Mouse (Mus musculus): ENCODE measurements at regions not wholly inside any gene's neighbourhood (a gene's known extent, or its start where the extent isn't known, plus 50 kb on each side); places are given as distances from the start of the nearest gene placed in this dataset.

- in situ Hi-C loops (cut with MseI, MboI), result no loop called here
Measured at GRCm38 (mm10) chr11:22640371-22640990, 128.6 kb downstream of the Tmem17 start.

GRCm38 (mm10) chr11:22641450-22641849 lies 129.6 kb downstream of the Tmem17 start:
- in situ Hi-C loops (cut with MseI, MboI), result no loop called here

DNA sequence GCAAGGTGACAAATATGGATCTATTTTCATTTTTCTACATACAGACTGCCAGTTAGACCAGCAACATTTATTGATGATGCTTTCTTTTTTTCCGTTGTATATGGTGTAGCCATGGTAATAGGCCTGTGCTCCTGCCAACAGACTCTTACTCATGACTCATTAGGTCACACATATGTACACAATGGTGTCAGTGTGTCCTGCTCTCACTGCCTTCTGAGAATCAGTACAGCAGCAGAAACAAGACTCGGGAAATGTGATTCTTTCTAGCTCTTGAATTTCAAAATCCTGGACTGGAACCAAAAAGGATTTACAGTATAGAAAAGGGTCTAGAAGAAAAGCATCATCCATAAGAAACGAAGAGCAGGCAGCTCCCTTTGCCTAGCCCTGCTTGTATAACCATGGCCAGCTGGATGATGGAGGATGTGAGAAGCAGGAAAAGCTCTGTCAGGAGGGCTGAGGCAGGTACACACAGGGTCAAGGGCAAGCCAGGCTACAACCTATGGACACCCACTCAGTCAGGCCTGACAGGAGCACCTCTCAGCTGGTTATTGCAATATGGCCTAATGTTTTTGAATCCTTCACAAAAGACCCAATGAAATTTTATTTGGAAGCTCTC lies 132.2 kb downstream of the Tmem17 start:
- in situ Hi-C loops (cut with MseI, MboI), result no loop called here

DNA sequence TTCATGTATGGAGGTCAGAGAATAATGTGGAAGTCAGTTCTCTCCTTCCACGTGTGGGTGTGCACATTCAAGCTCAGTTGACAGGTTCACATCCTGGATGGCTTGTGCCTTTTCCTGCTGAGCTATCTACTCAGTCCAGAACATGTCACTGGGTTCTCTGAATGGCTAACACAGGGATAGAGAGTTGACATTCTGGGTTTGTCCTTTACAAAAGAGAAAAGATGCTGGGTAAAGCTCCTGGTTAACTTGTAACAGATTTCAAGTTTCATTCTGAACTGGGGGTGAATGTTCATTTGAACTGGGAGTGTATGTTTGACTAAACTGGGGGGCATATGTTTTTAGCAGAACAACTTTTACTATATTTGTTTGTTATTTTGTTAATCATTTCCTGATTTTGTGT lies 133.0 kb downstream of the Tmem17 start:
- in situ Hi-C loops (cut with MseI, MboI), result no loop called here

GRCm38 (mm10) chr11:22646192-22646936 lies 134.5 kb downstream of the Tmem17 start:
- in situ Hi-C loops (cut with MseI, MboI), result no loop called here

DNA sequence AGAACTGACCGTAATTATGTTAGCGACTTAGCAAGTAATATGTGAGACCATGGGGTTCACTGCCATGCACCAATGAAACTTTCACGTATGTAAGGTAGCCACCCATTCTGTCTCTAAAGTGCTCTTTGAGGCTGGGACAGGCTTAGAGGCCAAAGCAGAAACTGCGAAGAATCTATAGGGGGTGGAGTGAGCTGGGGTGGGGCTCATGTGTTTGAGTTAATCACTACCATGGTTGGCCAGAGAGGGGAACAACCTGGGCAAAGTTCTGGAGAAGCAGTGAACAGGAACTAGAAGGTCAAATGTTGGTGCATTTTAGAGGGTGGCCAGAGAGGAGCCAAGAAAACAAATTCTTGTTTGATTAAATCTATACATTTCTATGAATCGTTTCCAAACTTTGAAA lies 136.4 kb downstream of the Tmem17 start:
- in situ Hi-C loops (cut with MseI, MboI), result no loop called here

DNA sequence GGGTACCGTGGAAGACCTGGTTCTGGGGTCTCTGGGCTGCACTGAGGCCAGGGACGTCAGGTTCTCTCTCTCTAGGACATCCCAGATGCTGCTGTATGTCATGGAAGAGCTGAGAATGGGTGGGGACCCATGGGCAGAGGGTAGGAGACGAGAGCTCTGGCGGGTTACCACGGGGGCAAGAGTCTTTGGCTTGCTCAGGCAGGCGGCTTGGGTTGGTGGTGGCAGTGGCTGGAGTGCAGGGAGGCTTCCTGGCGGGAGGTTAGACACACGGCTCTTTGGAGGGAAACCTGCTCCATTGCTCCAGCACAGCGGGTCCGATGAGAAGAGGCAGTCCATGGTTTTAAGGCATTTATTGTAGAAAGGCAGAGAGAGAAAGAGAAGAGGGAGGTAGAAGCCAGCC lies 138.9 kb downstream of the Tmem17 start:
- in situ Hi-C loops (cut with MseI, MboI), result no loop called here

DNA sequence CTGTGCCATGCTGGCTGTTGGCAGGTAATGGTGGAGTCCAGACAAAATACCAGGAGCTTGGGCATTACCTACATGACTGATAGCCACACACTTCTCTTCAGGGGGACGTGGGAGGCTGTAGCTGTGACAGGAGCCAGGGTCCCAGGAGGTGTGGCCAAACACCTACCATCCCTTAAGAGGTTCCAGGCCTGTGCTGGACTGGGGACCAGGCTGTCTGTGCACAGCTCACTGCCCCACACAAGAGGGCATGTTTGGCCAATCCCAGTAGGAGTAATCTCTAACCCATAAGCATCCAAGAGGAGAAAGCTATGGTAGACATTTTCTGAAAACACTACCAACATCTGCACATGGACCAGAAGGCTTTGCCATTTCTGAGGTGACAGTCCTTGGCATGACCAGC lies 139.4 kb downstream of the Tmem17 start:
- in situ Hi-C loops (cut with MseI, MboI), result no loop called here

- in situ Hi-C loops (cut with MseI, MboI), result no loop called here
Measured at GRCm38 (mm10) chr11:22651911-22652310, 140.0 kb downstream of the Tmem17 start.

GRCm38 (mm10) chr11:22652931-22653330 lies 141.0 kb downstream of the Tmem17 start:
- in situ Hi-C loops (cut with MseI, MboI), result no loop called here

DNA sequence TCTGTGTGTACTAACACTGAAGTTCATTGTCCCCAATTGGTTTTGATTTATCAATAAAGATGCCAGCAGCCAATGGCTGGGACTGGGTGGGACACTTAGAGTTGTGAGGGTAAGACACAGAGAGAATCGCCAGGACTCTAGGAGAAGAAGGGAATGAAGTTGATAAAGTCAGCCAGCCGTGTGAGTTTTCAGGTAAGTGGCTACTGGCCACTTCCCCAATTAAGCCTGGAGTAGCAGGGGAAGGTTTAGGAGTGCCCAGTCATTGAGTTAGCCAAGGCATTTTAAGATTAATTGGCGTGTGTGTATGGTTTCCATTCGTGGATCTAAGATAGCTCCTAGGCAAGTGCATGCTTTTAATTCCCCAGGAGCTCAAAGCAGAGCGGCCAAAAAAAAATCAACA lies 141.5 kb downstream of the Tmem17 start:
- in situ Hi-C loops (cut with MseI, MboI), result no loop called here

- in situ Hi-C loops (cut with MseI, MboI), result no loop called here
Measured at GRCm38 (mm10) chr11:22657635-22658034, 145.7 kb downstream of the Tmem17 start.

DNA sequence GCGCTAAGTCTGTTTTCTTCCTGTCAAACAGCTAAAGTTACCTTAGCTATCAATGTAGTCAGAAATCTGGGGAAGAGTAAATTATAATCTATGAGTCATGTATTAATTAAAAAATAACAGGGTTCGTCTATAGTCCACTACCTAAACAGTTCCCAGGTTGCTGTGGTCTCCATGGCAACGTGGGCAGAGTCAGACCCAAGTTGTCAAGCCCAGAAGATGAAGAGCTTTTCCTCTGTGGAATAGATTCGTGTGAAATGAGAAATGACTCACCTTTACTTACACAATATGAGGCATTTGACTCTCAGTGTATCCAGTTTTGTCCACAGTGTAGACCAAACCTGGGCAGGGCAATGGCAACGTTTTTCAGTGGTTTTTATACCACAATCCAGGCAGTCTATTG lies 149.2 kb downstream of the Tmem17 start:
- in situ Hi-C loops (cut with MseI, MboI), result no loop called here

DNA sequence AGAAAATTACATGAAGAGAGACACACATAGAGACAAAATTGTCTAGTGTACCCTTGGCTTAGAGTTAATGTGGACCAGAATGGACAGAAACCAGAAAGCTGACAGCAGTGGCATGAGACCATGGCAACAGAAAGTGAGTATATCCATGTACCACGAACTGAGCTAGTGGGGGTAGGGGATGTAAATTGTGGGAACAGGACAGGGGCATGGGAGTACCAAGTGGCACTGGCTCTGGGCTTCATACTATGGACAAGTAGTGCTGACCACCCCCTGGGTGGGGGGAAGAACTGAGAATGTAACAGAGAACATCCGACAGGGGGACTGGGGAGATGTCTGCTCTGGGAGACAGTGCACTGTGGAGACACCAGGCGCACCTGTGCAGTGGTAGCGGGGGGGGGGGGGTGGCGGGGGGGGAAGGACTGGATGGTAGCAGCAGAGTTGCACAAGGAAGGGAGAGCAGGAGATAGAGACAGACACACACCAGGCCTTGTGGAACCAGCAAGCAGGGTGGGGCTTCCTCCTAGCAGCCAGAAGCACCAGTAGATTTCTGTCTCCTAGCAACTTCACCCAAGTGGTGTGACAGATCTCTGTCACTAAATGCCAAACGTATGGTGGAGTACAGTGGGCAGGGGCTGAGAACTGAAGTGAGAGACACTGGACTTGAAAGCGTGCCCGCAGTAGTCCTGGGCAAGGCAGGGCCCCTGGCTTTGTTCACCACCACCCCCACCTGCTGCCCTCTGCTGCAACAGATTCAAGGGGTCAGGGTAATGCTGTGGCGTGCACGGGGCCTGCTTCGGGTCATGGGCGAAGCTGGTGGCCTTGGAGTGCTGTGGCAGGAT lies 150.0 kb downstream of the Tmem17 start:
- in situ Hi-C loops (cut with MseI, MboI), result no loop called here

DNA sequence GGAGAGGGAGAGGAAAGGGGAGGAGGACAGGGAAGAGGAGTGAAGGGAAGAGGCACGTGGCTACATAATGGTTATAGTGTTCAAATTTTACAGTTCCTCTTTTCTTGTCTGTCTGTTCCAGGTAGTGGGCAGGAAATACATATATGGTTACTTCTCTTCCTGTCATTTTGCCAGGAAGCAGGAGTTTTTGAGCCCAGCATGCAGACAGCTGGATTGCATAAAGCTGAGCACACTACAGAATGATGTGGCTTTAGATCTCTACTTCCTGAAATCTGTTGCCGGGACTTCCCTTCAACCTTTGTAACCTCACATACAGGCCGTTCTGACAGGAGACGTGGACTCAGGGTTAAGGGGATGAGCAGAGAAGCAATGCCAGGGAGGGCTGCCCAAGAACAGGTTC lies 154.1 kb downstream of the Tmem17 start:
- in situ Hi-C loops (cut with MseI, MboI), result no loop called here

GRCm38 (mm10) chr11:22666378-22666777 lies 154.5 kb downstream of the Tmem17 start:
- in situ Hi-C loops (cut with MseI, MboI), result no loop called here

DNA sequence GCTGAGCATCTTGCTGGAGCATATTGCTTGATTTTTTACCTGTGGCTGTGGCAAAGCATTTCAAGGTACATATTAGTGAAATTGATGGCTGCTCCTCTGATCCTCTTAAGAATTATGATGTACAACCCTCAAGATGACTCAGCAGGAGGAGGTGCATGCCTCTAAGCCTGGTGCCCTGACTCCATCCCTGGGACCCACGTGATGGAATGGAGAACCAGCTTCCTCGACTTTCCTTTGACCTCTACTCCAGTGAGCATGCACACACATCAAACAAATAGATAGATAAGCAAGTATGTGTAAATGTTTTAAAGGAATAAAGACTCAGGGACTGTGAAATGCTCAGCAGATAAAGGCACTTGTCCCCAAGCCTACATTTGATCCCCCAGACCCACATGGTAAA lies 156.3 kb downstream of the Tmem17 start:
- in situ Hi-C loops (cut with MseI, MboI), result no loop called here

- in situ Hi-C loops (cut with MseI, MboI), result no loop called here
Measured at GRCm38 (mm10) chr11:22669267-22669666, 157.4 kb downstream of the Tmem17 start.

DNA sequence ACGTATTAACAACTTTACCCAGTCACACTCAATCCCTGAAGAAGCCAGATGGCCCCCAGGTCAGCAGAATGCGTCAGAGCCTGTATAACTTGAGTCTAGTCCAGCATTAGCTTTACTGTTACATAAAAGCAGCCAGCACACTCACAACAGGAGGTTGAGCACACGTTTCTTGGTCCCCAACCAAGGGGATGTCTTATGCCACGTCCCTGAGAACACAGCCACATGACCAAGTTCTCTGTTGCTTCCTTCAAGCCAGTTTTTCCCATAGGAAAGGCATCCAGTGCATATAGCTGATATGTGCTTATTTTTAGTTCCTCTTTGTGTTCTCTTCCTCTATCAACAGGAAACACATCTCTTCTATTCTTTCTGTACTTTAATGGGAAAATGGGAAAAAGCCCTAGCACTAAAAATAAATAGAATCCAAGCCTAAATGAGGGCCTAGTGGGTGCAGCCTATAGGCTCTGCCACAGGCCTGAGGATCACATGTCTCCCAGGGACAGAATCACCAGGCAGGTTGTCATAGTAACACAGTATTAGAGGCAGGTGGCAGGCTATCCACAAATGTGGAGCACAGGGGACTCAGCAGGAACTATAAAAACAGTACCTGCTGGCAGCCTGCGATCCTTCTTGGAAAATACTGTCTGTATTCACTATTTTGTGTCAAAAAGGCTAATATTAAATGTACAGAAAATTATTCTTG lies 160.1 kb downstream of the Tmem17 start:
- in situ Hi-C loops (cut with MseI, MboI), result no loop called here

DNA sequence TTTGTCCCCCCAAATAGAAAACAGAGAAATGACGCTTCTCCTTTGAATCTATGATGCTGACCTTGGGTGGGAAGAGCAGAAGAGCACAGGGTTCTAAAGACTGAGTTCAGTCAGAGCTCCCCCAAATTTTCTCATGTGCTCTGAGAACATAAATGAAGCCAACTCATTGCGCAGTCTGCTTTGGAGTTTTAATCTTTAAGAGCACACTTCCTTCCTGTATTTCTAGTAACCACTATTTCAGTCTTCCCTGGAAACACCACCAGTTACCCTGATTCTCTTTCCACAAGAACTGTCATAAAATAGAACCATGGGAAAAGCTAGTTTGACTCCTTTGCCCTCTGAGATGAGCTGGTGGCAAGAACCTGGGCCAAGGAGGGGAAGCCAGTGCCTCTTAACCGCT lies 163.2 kb downstream of the Tmem17 start:
- in situ Hi-C loops (cut with MseI, MboI), result no loop called here

DNA sequence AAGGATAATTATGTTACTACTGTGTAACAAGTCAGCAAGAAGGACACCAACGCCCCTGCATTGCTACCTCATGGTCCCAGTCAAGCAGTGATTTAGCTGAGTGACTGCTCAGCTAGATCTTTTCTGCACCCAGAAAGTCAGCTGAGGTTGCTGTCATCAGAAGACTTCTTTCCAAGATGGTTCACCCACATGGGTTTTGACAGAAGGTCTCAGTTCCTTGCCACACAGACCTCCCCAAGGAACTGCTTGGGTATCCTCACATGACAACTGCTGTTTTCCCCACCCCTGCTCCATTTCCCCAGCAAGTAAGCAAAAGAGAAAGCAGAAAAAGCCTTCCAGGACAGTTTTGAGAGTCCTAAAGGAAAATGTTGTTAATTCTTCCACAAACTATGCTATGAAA lies 163.9 kb downstream of the Tmem17 start:
- in situ Hi-C loops (cut with MseI, MboI), result no loop called here

DNA sequence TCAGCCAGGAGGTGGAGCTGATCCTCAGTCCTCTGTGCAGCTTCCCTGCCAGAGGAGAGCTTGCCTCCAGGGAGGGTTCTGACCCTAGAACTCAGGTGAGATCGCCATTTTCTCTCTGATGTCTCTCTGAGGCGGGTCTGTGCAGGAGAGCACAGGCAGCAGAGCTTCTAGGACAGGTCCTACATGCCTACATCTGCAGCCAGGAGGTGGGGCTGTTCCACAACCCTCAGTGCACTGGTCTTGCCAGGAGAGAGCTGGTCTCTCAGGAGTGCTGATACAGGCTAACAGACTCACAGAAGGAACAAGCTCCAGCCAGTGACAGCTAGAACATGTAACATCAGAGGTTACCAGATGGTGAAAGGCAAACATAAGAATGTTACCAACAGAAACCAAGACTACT lies 165.4 kb downstream of the Tmem17 start:
- in situ Hi-C loops (cut with MseI, MboI), result no loop called here
